Mouse (Mus musculus): ENCODE results near the gene Capn10.

- TF ChIP-seq POLR2A (IDR thresholded peaks at IDR 0.05; ENCODE audit: insufficient read depth, low read length) (no peak), CTCF (IDR thresholded peaks at IDR 0.05; ENCODE audit: low read depth, low read length) (no peak), EP300 (IDR thresholded peaks at IDR 0.05; ENCODE audit: insufficient read depth, low read depth, low read length) (no peak)
These were observed 26.4 kb upstream of the Capn10 start for GRCm38 (mm10) chr1:92907632-92908360.

Data from ES-Bruce4 (cell line).